Mouse (Mus musculus): ENCODE measurements around the gene Sema7a. TPM values are rescaled to one million over a fixed set of nuclear protein-coding genes. Genes with fewer than 3 reads are reported as not detected.

Sema7a gene
- polyA plus RNA-seq (2012; ENCODE audit: insufficient read depth, insufficient read length, missing spikeins), result 0.80 and 1.0 TPM in 2 replicates

DNA sequence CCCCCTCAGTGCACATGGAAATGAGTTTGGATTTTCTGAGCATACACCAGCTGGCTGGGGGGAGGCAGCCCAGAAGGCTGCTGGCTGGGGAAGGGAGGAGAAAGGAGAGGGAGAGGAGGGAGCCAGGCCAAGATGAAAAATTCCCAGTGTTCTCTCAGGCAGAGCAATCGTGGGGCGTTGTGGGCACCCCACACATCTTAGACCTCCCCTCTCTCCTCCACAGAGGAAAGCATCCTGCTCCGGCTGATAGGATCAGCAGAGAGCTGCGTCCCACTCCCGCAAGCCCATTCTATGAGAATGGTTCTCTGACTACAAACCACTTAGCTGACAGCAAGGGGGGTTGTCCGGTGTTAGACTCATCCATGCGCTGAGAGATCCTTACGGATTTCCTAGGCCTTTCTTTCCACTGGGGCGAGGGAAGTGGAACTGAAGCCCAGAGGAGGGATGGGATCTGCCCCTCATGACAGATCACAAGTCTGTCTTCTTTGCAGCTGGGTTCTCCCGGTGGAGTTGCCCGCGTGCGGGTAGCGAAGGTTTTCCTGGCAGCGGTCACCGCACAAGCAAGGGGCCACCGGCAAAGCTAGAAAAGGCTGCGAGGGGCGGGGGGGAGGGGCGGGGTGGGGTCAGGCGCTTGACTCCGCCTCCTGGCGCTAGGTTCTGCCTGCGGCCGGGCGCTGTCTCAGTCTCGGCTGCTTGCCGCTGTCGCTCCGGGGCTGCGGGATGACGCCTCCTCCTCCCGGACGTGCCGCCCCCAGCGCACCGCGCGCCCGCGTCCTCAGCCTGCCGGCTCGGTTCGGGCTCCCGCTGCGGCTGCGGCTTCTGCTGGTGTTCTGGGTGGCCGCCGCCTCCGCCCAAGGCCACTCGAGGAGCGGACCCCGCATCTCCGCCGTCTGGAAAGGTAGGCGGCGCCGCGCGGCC is at the start of gene Sema7a:
TSS of gene Sema7a (plus strand) at position 682 of the 918 bp plus-strand sequence.
- no peak for TF ChIP-seq CTCF (IDR thresholded peaks at IDR 0.05; ENCODE audit: low read depth, low read length)
- no peak for TF ChIP-seq POLR2A (IDR thresholded peaks at IDR 0.05; ENCODE audit: borderline replicate concordance, low read depth, low read length)
- H3K4me1 ChIP-seq (ENCODE audit: control insufficient read depth, insufficient read depth, low read length), result no peaks in the 10 kb centered on the region
- no peak within 1 kb of the TSS for H3K27ac ChIP-seq (ENCODE audit: insufficient read depth, low read depth, low read length)
- peak within 1 kb of the TSS; percentile 50 for H3K4me3 ChIP-seq (ENCODE audit: insufficient read depth, low read length)

GRCm38 (mm10) chr9:57900478-57900877 is 39.4 kb upstream of the Sema7a start:
- Histone ChIP-seq H3K4me1 (ENCODE audit: control insufficient read depth, insufficient read depth, low read length) (peaks cover 5% of the 10 kb centered on the region; the same call in 1 of the 2 replicates), H3K27ac (ENCODE audit: insufficient read depth, low read depth, low read length) (no peak overlapping the region), H3K4me3 (ENCODE audit: insufficient read depth, low read length) (no peak overlapping the region)
- TF ChIP-seq POLR2A (IDR thresholded peaks at IDR 0.05; ENCODE audit: borderline replicate concordance, low read depth, low read length), result no peak
- TF ChIP-seq CTCF (IDR thresholded peaks at IDR 0.05; ENCODE audit: low read depth, low read length), result no peak

GRCm38 (mm10) chr9:57901197-57901596 is 38.7 kb upstream of the Sema7a start:
- H3K4me3 ChIP-seq (ENCODE audit: insufficient read depth, low read length), result no peak overlapping the region
- TF ChIP-seq CTCF (IDR thresholded peaks at IDR 0.05; ENCODE audit: low read depth, low read length), result no peak
- no peak for TF ChIP-seq POLR2A (IDR thresholded peaks at IDR 0.05; ENCODE audit: borderline replicate concordance, low read depth, low read length)
- H3K4me1 ChIP-seq (ENCODE audit: control insufficient read depth, insufficient read depth, low read length), result peaks cover 5% of the 10 kb centered on the region; the same call in 1 of the 2 replicates
- no peak overlapping the region for H3K27ac ChIP-seq (ENCODE audit: insufficient read depth, low read depth, low read length)

DNA sequence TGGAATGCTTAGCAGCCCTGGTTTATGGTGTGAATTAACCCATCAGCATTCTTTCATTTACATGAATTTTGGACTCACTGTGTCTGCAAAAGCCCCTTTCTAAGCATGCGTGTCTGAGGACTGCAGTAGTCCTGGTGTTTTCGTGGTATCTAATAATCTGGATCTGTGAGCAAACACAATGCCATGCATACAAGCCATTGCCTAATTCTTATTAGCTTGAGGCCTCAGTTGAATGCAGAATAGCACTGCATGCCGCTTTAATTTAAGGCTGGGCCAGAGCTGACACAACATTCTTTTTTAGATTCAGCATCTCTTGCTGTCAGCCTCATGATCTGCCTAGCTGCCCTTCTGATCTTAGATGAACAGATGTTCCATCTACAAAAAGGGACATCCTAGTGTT is 38.3 kb upstream of the Sema7a start:
- Histone ChIP-seq H3K4me3 (ENCODE audit: insufficient read depth, low read length) (no peak overlapping the region), H3K27ac (ENCODE audit: insufficient read depth, low read depth, low read length) (no peak overlapping the region), H3K4me1 (ENCODE audit: control insufficient read depth, insufficient read depth, low read length) (peaks cover 5% of the 10 kb centered on the region; the same call in 1 of the 2 replicates)
- TF ChIP-seq POLR2A (IDR thresholded peaks at IDR 0.05; ENCODE audit: borderline replicate concordance, low read depth, low read length) (no peak), CTCF (IDR thresholded peaks at IDR 0.05; ENCODE audit: low read depth, low read length) (no peak)

DNA sequence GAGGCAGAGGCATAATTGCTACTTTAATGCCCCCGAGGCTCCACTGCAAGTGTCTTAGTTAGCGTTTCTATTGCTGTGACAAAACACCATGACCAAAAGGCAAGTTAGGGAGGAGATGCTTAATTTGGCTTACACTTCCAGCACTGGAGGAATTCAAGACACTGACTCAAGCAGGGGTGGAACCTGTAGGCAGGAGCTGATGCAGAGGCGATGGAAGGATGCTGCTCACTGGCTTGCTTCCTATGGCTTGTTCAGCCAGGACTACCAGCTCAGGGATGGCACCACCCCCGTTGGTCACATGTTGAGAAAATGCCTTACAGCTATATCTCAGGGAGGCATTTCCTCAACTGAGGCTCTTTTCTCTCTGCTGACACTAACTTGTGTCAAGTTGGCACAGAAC is 37.8 kb upstream of the Sema7a start:
- H3K4me1 ChIP-seq (ENCODE audit: control insufficient read depth, insufficient read depth, low read length), result peaks cover 7% of the 10 kb centered on the region
- TF ChIP-seq POLR2A (IDR thresholded peaks at IDR 0.05; ENCODE audit: borderline replicate concordance, low read depth, low read length) (no peak), CTCF (IDR thresholded peaks at IDR 0.05; ENCODE audit: low read depth, low read length) (no peak)
- no peak overlapping the region for H3K27ac ChIP-seq (ENCODE audit: insufficient read depth, low read depth, low read length)
- H3K4me3 ChIP-seq (ENCODE audit: insufficient read depth, low read length), result no peak overlapping the region

DNA sequence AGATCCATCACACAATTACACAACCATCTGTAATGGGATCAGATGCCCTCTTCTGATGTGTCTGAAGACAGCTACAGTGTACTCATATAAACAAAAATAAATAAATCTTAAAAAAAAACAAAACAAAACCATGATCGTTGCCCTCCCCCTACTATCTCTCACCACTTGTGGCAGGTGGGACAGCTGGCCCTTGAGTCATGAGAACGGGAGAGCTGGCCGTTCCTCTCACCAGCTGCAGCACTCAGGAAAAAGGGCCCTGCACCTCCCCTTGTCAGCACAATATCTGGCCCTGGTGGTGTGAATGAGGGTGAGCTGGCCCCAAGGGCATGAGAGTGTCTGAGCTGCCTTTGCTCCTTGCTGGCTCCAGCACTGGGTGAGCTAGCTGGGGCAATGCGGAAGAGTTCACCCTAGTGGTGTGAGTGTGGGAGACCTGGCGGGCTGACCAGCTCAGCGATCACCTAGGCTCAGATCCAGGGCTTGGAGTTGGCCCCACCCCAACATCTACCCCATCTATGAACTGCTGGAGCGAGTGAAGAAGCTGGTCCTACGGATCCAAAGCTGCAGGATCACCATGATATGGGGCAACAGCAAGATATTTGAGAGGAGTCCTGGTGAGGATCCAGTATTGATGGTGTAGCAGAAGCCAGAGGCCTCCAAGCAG is 36.2 kb upstream of the Sema7a start:
- Histone ChIP-seq H3K4me1 (ENCODE audit: control insufficient read depth, insufficient read depth, low read length) (peaks cover 6% of the 10 kb centered on the region), H3K4me3 (ENCODE audit: insufficient read depth, low read length) (no peak overlapping the region), H3K27ac (ENCODE audit: insufficient read depth, low read depth, low read length) (no peak overlapping the region)
- no peak for TF ChIP-seq POLR2A (IDR thresholded peaks at IDR 0.05; ENCODE audit: borderline replicate concordance, low read depth, low read length)

DNA sequence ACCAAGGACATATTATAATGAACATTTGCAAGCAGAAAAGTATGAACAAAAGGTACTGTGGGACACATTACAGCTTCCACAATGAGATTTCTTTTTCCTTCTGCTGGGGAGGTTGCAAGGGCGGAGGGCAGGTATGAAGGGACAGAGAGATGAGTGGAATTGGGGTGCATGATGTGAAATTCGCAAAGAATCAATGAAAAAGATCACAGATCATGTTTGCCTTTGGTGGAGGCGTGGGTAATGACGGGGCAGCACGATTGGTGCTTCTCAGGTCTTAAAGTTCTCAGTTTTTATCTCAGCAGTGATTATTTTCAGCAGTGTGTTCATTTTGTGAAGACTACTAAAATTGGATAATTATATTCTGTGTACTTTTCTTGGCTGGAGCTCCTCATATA is 35.7 kb upstream of the Sema7a start:
- no peak for TF ChIP-seq CTCF (IDR thresholded peaks at IDR 0.05; ENCODE audit: low read depth, low read length)
- TF ChIP-seq POLR2A (IDR thresholded peaks at IDR 0.05; ENCODE audit: borderline replicate concordance, low read depth, low read length), result no peak
- peaks cover 4% of the 10 kb centered on the region for H3K4me1 ChIP-seq (ENCODE audit: control insufficient read depth, insufficient read depth, low read length)
- H3K4me3 ChIP-seq (ENCODE audit: insufficient read depth, low read length), result no peak overlapping the region
- no peak overlapping the region for H3K27ac ChIP-seq (ENCODE audit: insufficient read depth, low read depth, low read length)

DNA sequence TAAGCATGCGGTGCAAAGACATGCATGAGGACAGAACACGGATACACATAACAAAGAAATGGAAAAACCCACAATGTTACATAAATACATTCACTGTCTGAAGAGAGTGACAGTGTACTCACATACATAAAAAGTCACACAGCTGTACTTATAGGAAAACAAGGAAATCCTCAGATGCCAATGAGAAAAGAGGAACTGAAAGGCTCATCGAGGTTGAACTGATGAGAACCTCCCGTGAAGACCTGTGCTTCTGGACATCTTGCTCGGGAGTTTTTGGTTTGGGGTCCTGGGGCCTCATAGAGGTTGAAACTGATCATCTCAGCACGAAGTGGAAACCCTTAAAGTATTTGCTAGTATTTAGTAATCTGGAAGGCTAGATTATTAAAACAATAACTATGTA is 32.7 kb upstream of the Sema7a start:
- peaks cover 5% of the 10 kb centered on the region for H3K4me1 ChIP-seq (ENCODE audit: control insufficient read depth, insufficient read depth, low read length)
- H3K4me3 ChIP-seq (ENCODE audit: insufficient read depth, low read length), result no peak overlapping the region
- no peak overlapping the region for H3K27ac ChIP-seq (ENCODE audit: insufficient read depth, low read depth, low read length)
- TF ChIP-seq POLR2A (IDR thresholded peaks at IDR 0.05; ENCODE audit: borderline replicate concordance, low read depth, low read length) (no peak), CTCF (IDR thresholded peaks at IDR 0.05; ENCODE audit: low read depth, low read length) (no peak)

GRCm38 (mm10) chr9:57910254-57911160 is 29.4 kb upstream of the Sema7a start, which contains the start of gene Ubl7:
Gene Ubl7 (plus strand): TSS chr9:57910979.
- H3K4me3 ChIP-seq (ENCODE audit: insufficient read depth, low read length), result peak within 1 kb of the TSS; percentile 92
- peak within 1 kb of the TSS; percentile 68 for H3K27ac ChIP-seq (ENCODE audit: insufficient read depth, low read depth, low read length)
- peaks cover 5% of the 10 kb centered on the region for H3K4me1 ChIP-seq (ENCODE audit: control insufficient read depth, insufficient read depth, low read length)
- TF ChIP-seq POLR2A (IDR thresholded peaks at IDR 0.05; ENCODE audit: borderline replicate concordance, low read depth, low read length), result peak; percentile 16; the same call in 1 of the 2 replicates
- no peak for TF ChIP-seq CTCF (IDR thresholded peaks at IDR 0.05; ENCODE audit: low read depth, low read length)

All from bone marrow macrophage, adult 2 months (primary cell).